Mouse (Mus musculus): ENCODE measurements around the gene Ccdc157. TPM values are rescaled to one million over a fixed set of nuclear protein-coding genes. Genes with fewer than 3 reads are reported as not detected.
A peak's percentile ranks its signal among the peaks of the same experiment; 100 is the strongest.

Gene Ccdc157
- polyA plus RNA-seq, 1 experiment: 1.7 TPM

DNA sequence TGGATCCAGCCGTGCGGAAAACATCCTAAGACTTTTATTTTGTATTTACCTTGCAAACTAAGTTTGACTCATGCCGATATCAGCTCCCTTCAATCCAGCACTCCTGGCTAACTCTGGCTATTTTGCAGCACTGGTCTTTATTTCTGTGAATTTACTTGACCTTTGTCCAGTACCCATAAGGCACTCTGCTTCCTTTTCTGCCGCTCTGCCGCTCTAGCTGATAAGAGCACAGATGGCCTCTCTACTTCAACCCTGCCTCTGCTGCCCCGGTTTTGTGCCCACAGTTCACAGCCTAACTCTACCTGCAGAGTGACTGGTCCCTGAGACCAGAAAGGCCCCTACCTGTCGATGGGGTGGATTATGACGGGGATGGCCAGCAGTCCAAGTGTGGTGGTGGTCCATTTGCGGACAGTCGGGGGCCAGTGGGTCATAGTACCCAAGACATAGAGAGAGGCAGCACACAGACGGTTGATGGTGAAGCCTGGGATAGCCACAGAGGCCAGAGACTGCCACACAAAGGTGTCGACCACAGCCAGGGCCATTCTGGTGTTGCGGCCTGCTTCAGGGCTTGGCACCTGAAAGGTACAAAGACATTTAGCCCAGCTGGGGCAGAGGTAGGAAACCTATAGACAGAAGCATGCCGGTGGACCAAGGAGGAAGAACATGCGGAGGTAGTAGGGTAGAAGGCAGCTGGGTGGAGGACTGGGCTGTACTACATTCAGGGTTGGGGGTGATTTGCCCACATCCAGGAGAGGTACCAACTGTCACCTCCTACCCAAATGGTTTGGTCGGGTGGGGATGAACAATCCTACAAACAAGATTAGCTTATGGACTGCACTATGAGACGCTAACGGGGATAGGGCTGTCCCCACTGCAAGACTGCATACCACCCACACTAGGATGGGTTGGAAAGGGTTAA, 66.4 kb downstream of the Ccdc157 start:
- no peak overlapping the region for H3K27ac ChIP-seq (replicated peaks; ENCODE audit: low read depth, low read length)
- peaks cover 3% of the 10 kb centered on the region; the same call in 1 of the 2 replicates for H3K4me1 ChIP-seq (ENCODE audit: control insufficient read depth, insufficient read depth, insufficient read length, low read length)
- H3K4me3 ChIP-seq (ENCODE audit: insufficient read depth, low read depth, low read length): peak overlapping the region; percentile 81

Other genes starting within 250 kb of the Ccdc157 start
- gene Slc35e4, start 245.6 kb downstream of the Ccdc157 start, polyA plus RNA-seq (2012; ENCODE audit: insufficient read depth, insufficient read length, missing spikeins): 1.1 TPM in 2 replicates
- 48.4 and 63.5 TPM in 2 replicates for gene Tcn2, start 228.1 kb downstream of the Ccdc157 start, polyA plus RNA-seq (2012; ENCODE audit: insufficient read depth, insufficient read length, missing spikeins)
- 25.5 and 45.2 TPM in 2 replicates for gene Pes1, start 196.3 kb downstream of the Ccdc157 start, polyA plus RNA-seq (2012; ENCODE audit: insufficient read depth, insufficient read length, missing spikeins)
- not detected in 2 replicates for gene 4930556J24Rik, start 183.5 kb downstream of the Ccdc157 start, polyA plus RNA-seq (2012; ENCODE audit: insufficient read depth, insufficient read length, missing spikeins)
- not detected in 2 replicates for gene Gal3st1, start 176.7 kb downstream of the Ccdc157 start, polyA plus RNA-seq (2012; ENCODE audit: insufficient read depth, insufficient read length, missing spikeins)
- 7.4 and 17.2 TPM in 2 replicates for gene Sec14l4, start 128.8 kb downstream of the Ccdc157 start, polyA plus RNA-seq (2012; ENCODE audit: insufficient read depth, insufficient read length, missing spikeins)
- gene Sec14l3, start 95.5 kb downstream of the Ccdc157 start, polyA plus RNA-seq (2012; ENCODE audit: insufficient read depth, insufficient read length, missing spikeins): not detected in 2 replicates
- gene Mtfp1, start 64.8 kb downstream of the Ccdc157 start, polyA plus RNA-seq (2012; ENCODE audit: insufficient read depth, insufficient read length, missing spikeins): 54.3 and 54.8 TPM in 2 replicates
- gene Sec14l2, start 36.9 kb downstream of the Ccdc157 start, polyA plus RNA-seq (2012; ENCODE audit: insufficient read depth, insufficient read length, missing spikeins): 0.63 TPM in 1 of 2 replicates, not detected in the other
- gene Rnf215, start 25.1 kb downstream of the Ccdc157 start, polyA plus RNA-seq (2012; ENCODE audit: insufficient read depth, insufficient read length, missing spikeins): 5.9 and 8.4 TPM in 2 replicates
- gene Sf3a1, start 57 bp upstream of the Ccdc157 start, polyA plus RNA-seq (2012; ENCODE audit: insufficient read depth, insufficient read length, missing spikeins): 7.3 and 13.4 TPM in 2 replicates
- gene Tbc1d10a, start 26.5 kb upstream of the Ccdc157 start, polyA plus RNA-seq (2012; ENCODE audit: insufficient read depth, insufficient read length, missing spikeins): 2.4 and 2.9 TPM in 2 replicates
- gene Castor1, start 57.9 kb upstream of the Ccdc157 start, polyA plus RNA-seq (2012; ENCODE audit: insufficient read depth, insufficient read length, missing spikeins): 2.4 and 3.4 TPM in 2 replicates
- not detected in 2 replicates for gene Osm, start 76.1 kb upstream of the Ccdc157 start, polyA plus RNA-seq (2012; ENCODE audit: insufficient read depth, insufficient read length, missing spikeins)
- gene Lif, start 97.3 kb upstream of the Ccdc157 start, polyA plus RNA-seq (2012; ENCODE audit: insufficient read depth, insufficient read length, missing spikeins): 0.36 TPM in 1 of 2 replicates, not detected in the other